Mouse (Mus musculus) liver, adult 2 months (tissue): ENCODE measurements around the gene Bbc3.

ENCODE experiments used
- CTCF ChIP-seq: fragments of 200-500 bp; IDR thresholded peaks from 2 replicates; pipeline ENCODE4 v1.5.1; 2011; ENCODE audit warnings: low read depth, low read length, control low read depth
- POLR2A ChIP-seq: fragments of 200-500 bp; IDR thresholded peaks from 2 replicates; pipeline ENCODE4 v1.6.1; 2011; ENCODE audit warnings: low read length, control low read depth; ENCODE audit not compliant: insufficient read depth; ENCODE audit errors: extremely low read depth

- TF ChIP-seq CTCF, result no peak
- no peak for TF ChIP-seq POLR2A
These were observed 543 bp downstream of the Bbc3 start for GRCm38 (mm10) chr7:16308555-16309317.
